Mouse (Mus musculus): ENCODE data around the gene Umad1. TPM values are rescaled to one million over a fixed set of nuclear protein-coding genes. Genes with fewer than 3 reads are reported as not detected.

Umad1 gene
- polyA plus RNA-seq, 1 experiment from 2014 or later, result 62.2 TPM

- H3K4me2 ChIP-seq, result peak overlapping the region; percentile 48
- no peaks in the 10 kb centered on the region for H3K27me3 ChIP-seq (replicated peaks)
- H3K36me3 ChIP-seq, result no peaks in the 10 kb centered on the region
- H3K4me3 ChIP-seq (replicated peaks), result 0 out of 2 replicates have a peak overlapping the region, but pooled peaks have one; percentile 5
- peak; percentile 77 for ATAC-seq (ENCODE audit: low FRiP score)
- 7% methylated on average over 12 of the region's 12 CpGs for WGBS
- peak overlapping the region; percentile 67 for H3K27ac ChIP-seq (replicated peaks)
- H3K9ac ChIP-seq (replicated peaks), result no peak overlapping the region
- no peaks in the 10 kb centered on the region for H3K9me3 ChIP-seq (replicated peaks)
- peaks cover 27% of the 10 kb centered on the region for H3K4me1 ChIP-seq
These were observed 93.6 kb downstream of the Umad1 start for GRCm38 (mm10) chr6:8352533-8353168.

GRCm38 (mm10) chr6:8353461-8353860 is 94.4 kb downstream of the Umad1 start:
- H3K27ac ChIP-seq (replicated peaks), result no peak overlapping the region
- H3K27me3 ChIP-seq (replicated peaks), result no peaks in the 10 kb centered on the region
- no peaks in the 10 kb centered on the region for H3K9me3 ChIP-seq (replicated peaks)
- H3K4me3 ChIP-seq (replicated peaks), result no peak overlapping the region
- H3K9ac ChIP-seq (replicated peaks), result no peak overlapping the region
- H3K36me3 ChIP-seq, result no peaks in the 10 kb centered on the region
- ATAC-seq (ENCODE audit: low FRiP score), result no peak
- H3K4me2 ChIP-seq, result peak overlapping the region; percentile 48; the same call in 1 of the 2 replicates
- peaks cover 27% of the 10 kb centered on the region for H3K4me1 ChIP-seq
- WGBS, result 28% methylated on average over 4 of the region's 4 CpGs

- 82% methylated on average over 4 of the region's 4 CpGs for WGBS
- ATAC-seq (ENCODE audit: low FRiP score), result no peak
- no peak overlapping the region for H3K4me2 ChIP-seq
- H3K36me3 ChIP-seq, result no peaks in the 10 kb centered on the region
- no peaks in the 10 kb centered on the region for H3K9me3 ChIP-seq (replicated peaks)
- no peak overlapping the region for H3K27ac ChIP-seq (replicated peaks)
- H3K9ac ChIP-seq (replicated peaks), result no peak overlapping the region
- H3K4me3 ChIP-seq (replicated peaks), result no peak overlapping the region
- H3K4me1 ChIP-seq, result peaks cover 27% of the 10 kb centered on the region
- no peaks in the 10 kb centered on the region for H3K27me3 ChIP-seq (replicated peaks)
These were observed 95.8 kb downstream of the Umad1 start for GRCm38 (mm10) chr6:8354846-8355245.

- 75% methylated on average over 2 of the region's 2 CpGs for WGBS
- H3K9me3 ChIP-seq (replicated peaks), result no peaks in the 10 kb centered on the region
- ATAC-seq (ENCODE audit: low FRiP score), result no peak
- H3K27me3 ChIP-seq (replicated peaks), result no peaks in the 10 kb centered on the region
- H3K9ac ChIP-seq (replicated peaks), result no peak overlapping the region
- H3K4me2 ChIP-seq, result no peak overlapping the region
- H3K27ac ChIP-seq (replicated peaks), result no peak overlapping the region
- H3K4me3 ChIP-seq (replicated peaks), result no peak overlapping the region
- H3K4me1 ChIP-seq, result peaks cover 9% of the 10 kb centered on the region
- H3K36me3 ChIP-seq, result no peaks in the 10 kb centered on the region
These were observed 99.1 kb downstream of the Umad1 start for GRCm38 (mm10) chr6:8358232-8358631.

- Histone ChIP-seq H3K4me3 (replicated peaks) (no peak overlapping the region), H3K36me3 (no peaks in the 10 kb centered on the region), H3K9ac (replicated peaks) (no peak overlapping the region), H3K27me3 (replicated peaks) (no peaks in the 10 kb centered on the region), H3K27ac (replicated peaks) (no peak overlapping the region), H3K9me3 (replicated peaks) (no peaks in the 10 kb centered on the region), H3K4me2 (no peak overlapping the region), H3K4me1 (peaks cover 3% of the 10 kb centered on the region)
- 55% methylated on average over 2 of the region's 2 CpGs for WGBS
- ATAC-seq (ENCODE audit: low FRiP score), result no peak
These were observed 99.7 kb downstream of the Umad1 start for GRCm38 (mm10) chr6:8358782-8359181.

GRCm38 (mm10) chr6:8360805-8361204 is 101.7 kb downstream of the Umad1 start:
- Histone ChIP-seq H3K27me3 (replicated peaks) (no peaks in the 10 kb centered on the region), H3K36me3 (no peaks in the 10 kb centered on the region), H3K9ac (replicated peaks) (no peak overlapping the region), H3K4me1 (0 out of 2 replicates have a peak, but pooled peaks cover 3% of the 10 kb centered on the region), H3K27ac (replicated peaks) (no peak overlapping the region), H3K4me3 (replicated peaks) (no peak overlapping the region), H3K4me2 (no peak overlapping the region), H3K9me3 (replicated peaks) (no peaks in the 10 kb centered on the region)
- WGBS, result 88% methylated on average over 7 of the region's 7 CpGs
- ATAC-seq (ENCODE audit: low FRiP score), result no peak

GRCm38 (mm10) chr6:8364033-8364756 is 105.1 kb downstream of the Umad1 start:
- Histone ChIP-seq H3K9ac (replicated peaks) (no peak overlapping the region), H3K36me3 (no peaks in the 10 kb centered on the region), H3K9me3 (replicated peaks) (no peaks in the 10 kb centered on the region), H3K27me3 (replicated peaks) (no peaks in the 10 kb centered on the region), H3K4me2 (no peak overlapping the region), H3K27ac (replicated peaks) (peak overlapping the region; percentile 18; the same call in 1 of the 2 replicates), H3K4me1 (0 out of 2 replicates have a peak, but pooled peaks cover 3% of the 10 kb centered on the region), H3K4me3 (replicated peaks) (no peak overlapping the region)
- 57% methylated on average over 12 of the region's 12 CpGs for WGBS
- 0 out of 2 replicates have a peak, but pooled peaks have one; percentile 40 for ATAC-seq (ENCODE audit: low FRiP score)

GRCm38 (mm10) chr6:8364757-8365150 is 105.7 kb downstream of the Umad1 start:
- Histone ChIP-seq H3K27ac (replicated peaks) (no peak overlapping the region), H3K4me3 (replicated peaks) (no peak overlapping the region), H3K27me3 (replicated peaks) (no peaks in the 10 kb centered on the region), H3K9ac (replicated peaks) (no peak overlapping the region), H3K4me1 (0 out of 2 replicates have a peak, but pooled peaks cover 3% of the 10 kb centered on the region), H3K36me3 (no peaks in the 10 kb centered on the region), H3K4me2 (no peak overlapping the region), H3K9me3 (replicated peaks) (no peaks in the 10 kb centered on the region)
- no peak for ATAC-seq (ENCODE audit: low FRiP score)
- WGBS, result 91% methylated on average over 11 of the region's 11 CpGs

- H3K27me3 ChIP-seq (replicated peaks), result no peaks in the 10 kb centered on the region
- H3K27ac ChIP-seq (replicated peaks), result no peak overlapping the region
- 0 out of 2 replicates have a peak, but pooled peaks cover 3% of the 10 kb centered on the region for H3K4me1 ChIP-seq
- H3K4me3 ChIP-seq (replicated peaks), result no peak overlapping the region
- 92% methylated on average over 4 of the region's 4 CpGs for WGBS
- no peak for ATAC-seq (ENCODE audit: low FRiP score)
- H3K9ac ChIP-seq (replicated peaks), result no peak overlapping the region
- H3K9me3 ChIP-seq (replicated peaks), result no peaks in the 10 kb centered on the region
- H3K36me3 ChIP-seq, result no peaks in the 10 kb centered on the region
- H3K4me2 ChIP-seq, result no peak overlapping the region
These were observed 108.6 kb downstream of the Umad1 start for GRCm38 (mm10) chr6:8367675-8368074.

- ATAC-seq (ENCODE audit: low FRiP score), result no peak
- Histone ChIP-seq H3K27me3 (replicated peaks) (no peaks in the 10 kb centered on the region), H3K4me1 (0 out of 2 replicates have a peak, but pooled peaks cover 3% of the 10 kb centered on the region), H3K4me3 (replicated peaks) (no peak overlapping the region), H3K9ac (replicated peaks) (no peak overlapping the region), H3K27ac (replicated peaks) (no peak overlapping the region), H3K9me3 (replicated peaks) (no peaks in the 10 kb centered on the region), H3K4me2 (no peak overlapping the region), H3K36me3 (no peaks in the 10 kb centered on the region)
- 30% methylated on average over 2 of the region's 2 CpGs for WGBS
These were observed 109.2 kb downstream of the Umad1 start for GRCm38 (mm10) chr6:8368198-8368864.

GRCm38 (mm10) chr6:8370624-8371023 is 111.5 kb downstream of the Umad1 start:
- 89% methylated on average over 3 of the region's 3 CpGs for WGBS
- Histone ChIP-seq H3K27me3 (replicated peaks) (no peaks in the 10 kb centered on the region), H3K4me1 (no peaks in the 10 kb centered on the region), H3K4me2 (no peak overlapping the region), H3K4me3 (replicated peaks) (no peak overlapping the region), H3K9ac (replicated peaks) (no peak overlapping the region), H3K9me3 (replicated peaks) (no peaks in the 10 kb centered on the region), H3K36me3 (no peaks in the 10 kb centered on the region), H3K27ac (replicated peaks) (no peak overlapping the region)
- ATAC-seq (ENCODE audit: low FRiP score), result no peak

All from neural tube, embryonic 15.5 days (tissue).